Mouse (Mus musculus): ENCODE measurements at regions not wholly inside any gene's neighbourhood (a gene's known extent, or its start where the extent isn't known, plus 50 kb on each side); places are given as distances from the start of the nearest gene placed in this dataset.
A peak's percentile ranks its signal among the peaks of the same experiment; 100 is the strongest.

DNA sequence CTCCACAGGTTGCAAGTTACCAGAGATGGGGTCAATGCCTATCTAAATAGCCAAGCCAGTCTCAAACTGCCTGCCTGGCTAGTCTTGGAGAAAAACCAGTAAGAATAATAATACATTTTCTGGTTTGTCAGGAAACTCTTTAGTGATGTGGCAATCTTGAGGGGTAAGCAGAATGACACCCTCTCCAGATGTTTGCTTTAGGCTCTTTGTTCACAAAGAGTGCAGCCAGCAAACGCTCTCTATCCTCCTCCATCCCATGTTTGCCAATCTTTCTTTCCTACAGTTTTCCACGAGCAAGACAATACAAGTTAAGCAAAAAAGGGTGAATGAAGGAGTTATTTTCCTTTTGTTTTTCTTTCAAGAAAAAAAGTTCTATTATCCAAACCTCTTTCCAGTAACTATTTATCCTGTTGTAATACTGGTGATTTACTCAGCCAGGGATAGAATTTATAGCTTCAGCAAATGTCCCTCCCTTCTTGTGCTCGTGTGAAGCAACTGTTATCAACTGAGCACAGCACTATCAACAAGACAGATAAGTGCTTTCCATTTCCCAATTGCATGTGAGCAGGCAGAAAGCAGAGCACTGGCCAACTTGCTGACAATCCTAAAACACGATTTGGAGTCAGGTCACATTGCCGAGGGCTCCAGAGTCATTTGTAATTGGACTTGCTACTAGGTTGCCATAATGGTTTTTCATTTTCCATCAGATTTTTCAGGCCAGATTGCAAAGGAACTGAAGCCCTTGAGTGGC lies 873.5 kb downstream of the Rapgef2 start:
- DNase-seq (ENCODE audit: low spot score in 2 of 2), result no peak

DNA sequence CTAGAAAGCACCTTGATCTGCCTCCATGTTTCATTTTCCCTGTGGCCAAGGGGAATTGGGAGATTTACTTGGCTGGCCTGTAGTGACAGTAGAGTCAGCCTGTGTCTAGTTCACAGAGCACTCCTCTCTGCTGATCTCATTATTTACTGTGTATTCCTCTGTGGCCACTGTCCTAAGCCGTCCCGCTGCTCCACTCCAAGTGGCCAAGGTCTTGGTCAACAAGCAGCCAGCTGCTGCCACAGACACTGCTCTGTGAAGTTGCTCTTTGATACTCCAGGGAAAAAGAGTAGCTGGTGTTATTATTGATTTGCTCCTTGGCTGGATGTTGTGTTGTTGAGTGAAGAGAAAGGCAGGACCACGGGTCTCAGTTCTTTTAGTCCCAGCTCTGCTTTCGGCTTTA lies 874.9 kb downstream of the Rapgef2 start:
- no peak for DNase-seq (ENCODE audit: low spot score in 2 of 2)

DNA sequence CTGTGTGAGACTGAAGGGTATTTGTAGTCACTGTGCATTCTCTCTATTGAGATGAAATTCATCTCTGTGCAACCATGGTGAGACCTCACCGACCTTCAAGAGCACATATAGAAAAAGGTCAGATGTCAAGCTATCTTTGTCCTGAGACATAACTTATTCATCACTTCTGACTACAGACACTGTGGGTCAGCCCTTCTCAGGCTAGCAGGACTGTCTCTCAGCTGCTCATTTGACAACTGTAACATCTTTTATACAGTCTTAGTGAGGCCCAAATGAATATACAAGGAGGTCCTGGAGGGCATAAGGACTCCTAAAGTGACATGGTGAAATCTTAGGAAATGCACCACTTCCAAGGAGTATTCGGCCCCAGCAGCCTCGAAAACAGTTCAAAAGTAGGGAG lies 877.1 kb downstream of the Rapgef2 start:
- DNase-seq (ENCODE audit: low spot score in 2 of 2), result no peak

DNA sequence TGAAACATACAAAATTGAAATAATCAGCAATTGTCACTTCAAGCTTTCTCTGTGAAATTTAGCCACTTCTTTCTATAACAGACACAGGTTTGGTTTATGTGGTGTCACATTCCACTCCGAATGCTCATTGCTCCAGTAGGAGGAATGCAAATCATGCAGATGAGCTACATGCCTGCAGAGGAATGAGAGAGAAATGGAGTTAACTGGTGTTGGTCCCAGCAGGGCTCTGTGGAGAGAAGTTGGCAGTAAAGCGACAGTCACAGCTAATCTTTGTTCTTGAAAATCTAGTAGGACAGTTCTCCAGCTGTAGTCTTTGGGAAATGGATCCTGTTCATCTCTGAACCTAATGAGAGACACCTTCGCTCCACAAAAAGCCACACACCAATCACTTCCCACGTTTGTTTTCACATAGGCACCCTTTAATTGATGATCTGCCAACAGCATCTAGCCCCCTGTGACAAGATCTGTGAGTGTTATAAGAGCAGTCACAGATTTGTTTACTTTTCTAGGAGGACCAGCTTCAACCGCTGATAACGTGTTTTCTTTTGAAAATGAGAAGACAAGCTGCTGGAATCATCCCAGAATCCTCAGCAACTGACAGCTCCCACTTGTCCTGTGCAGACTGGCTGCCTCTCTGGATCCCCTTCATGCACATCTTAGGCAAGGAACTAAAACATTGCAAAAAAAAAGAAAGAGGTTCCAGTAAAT lies 880.4 kb downstream of the Rapgef2 start:
- no peak for DNase-seq (ENCODE audit: low spot score in 2 of 2)

DNA sequence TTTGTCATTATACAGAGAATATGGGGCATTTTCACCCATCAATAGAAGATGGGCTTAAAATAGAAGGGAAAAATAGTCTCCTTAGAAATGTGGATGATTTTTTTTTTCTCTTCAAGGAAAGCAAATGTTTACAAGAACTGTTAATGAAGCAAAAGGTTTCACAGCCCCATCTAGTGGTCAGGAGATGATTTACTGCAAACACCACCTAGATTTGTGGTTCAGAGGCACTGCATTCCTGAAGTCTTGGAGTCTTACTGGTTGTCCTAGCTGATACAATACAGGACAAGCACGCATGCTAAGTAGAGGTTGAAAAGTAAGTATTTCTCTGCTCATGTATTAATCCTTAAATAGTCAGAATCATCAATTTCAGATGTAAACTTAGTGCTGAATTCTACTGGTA lies 927.9 kb downstream of the Rapgef2 start:
- peak in 1 of 2 experiments; percentile 7 for DNase-seq (ENCODE audit: low spot score in 2 of 2)

DNA sequence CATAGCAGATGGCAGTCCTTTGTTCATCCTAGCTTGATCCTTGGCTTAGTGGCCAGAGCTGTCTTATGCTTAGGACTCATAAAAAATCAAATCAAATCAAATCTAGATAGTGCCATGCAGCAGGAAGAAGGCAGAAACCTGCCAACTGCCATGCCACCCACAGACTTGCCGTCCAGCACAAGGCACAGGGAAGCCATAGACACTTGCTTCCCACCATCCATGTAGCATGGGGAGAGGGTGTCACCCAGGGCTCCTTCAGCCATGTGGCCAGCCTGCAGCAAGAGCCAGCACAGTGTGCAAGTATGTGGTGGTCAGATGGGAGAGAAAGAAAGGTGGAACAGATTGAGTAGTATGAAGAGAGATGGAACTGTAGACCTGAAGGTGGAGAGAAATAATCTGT lies 946.4 kb downstream of the Rapgef2 start:
- DNase-seq (ENCODE audit: low spot score in 2 of 2), result no peak

DNA sequence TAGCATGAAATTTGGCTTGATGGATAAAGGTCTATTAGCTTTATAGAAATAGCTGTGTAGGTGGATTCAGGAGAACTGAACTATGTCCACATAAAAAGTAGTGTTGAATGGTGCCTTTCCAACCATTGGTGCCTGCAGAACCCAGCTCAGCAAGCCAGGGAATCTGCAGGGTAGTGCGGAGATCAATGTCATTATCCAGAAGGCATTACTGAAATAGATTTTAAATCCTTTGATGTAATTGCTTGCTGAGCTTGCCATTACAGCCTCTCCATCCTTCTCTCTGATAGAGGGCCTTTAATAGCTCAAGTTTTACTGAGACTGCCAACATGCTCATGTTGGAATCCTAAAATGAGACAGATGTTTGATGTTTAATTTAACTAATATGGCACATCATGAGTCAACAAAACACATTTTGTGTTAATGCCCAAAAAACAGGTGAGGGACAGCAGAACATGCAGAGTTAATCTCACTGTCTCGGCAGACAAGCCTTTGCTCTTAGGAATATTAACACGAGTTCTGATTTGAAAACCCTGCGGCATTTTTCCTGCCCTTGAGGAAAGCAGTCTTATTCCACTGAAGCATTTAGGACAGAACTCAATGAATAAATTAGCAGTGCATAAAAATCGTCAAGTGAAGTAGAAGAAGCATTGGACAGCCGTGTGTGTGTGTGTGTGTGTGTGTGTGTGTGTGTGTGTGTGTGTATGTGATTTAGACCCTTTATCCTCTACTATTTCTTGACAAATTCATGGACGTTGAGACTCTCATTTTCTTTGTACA lies 974.5 kb downstream of the Rapgef2 start:
- no peak for DNase-seq (ENCODE audit: low spot score in 2 of 2)

DNA sequence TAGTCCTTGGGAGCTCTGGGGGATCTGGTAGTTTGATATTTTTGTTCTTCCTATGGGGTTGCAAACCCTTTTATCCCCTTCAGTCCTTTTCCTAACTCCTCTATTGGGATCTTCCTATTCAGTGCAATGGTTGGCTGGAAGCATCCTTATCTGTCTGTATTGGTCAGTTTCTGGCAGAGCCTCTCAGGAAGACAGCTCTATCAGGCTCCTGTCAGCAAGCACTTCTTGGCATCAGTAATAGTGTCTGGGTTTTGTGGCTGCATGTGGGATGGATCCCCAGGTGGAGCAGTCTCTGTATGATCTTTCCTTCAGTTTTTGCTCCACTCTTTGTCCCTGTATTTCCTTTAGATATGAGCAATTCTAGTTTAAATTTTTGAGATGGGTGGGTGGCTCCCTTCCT lies 985.8 kb downstream of the Rapgef2 start:
- no peak for DNase-seq (ENCODE audit: low spot score in 2 of 2)

DNA sequence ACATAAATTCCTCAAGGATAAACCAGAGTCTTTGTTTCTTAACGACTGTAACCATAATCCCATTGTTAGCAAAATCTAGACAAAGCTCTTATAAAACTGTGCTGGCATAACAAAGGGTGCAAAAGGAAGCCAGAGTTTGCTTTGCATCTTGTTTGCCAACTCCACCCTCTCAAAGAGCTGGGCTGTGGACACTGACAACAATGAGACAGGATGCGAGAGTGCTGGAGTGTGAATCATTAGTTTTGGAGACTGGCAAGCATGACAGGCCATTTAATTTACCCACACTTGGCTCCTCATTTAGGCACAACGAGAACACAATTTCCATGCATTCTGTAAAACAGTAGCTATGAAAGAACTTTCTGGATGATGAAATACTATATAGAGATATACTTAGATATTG lies 994.4 kb downstream of the Rapgef2 start:
- no peak for DNase-seq (ENCODE audit: low spot score in 2 of 2)

DNA sequence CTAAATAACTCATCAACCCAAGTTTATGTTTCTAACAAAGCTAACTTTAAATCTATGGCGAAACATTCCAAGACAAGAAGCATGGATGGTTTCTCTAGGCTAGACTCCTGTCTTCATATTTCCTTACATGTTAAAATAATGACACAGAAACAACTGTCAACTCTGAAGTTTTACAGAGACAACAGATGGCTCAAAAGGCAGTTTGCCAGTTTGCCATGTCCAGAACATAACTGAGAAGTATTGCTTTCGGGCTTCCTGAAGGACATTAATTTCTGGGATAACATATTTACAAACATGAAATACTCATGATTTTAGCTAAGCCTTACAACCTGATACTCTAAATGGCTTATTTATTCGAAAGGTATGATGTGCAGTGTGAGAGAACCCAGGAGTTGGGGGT lies 1002.2 kb downstream of the Rapgef2 start:
- DNase-seq (ENCODE audit: low spot score in 2 of 2), result no peak

DNA sequence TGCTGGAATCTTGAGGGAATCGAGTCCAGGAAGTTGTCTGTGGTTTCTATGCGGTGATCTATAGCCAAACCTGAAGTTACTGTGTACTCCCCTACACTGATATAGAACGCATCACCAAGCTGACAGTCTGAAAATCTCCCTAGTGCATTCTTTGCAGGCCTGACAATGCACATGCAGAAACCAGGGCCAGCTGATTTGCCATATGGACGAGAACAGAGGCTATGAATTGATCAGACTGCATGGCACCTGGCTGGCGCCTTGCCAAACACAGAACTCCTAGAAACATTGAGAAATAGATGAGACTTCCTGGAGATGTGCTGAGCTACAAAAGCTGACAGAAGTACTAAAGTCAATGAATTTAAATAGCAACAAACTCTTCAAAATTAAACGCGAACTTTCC lies 1049.4 kb downstream of the Rapgef2 start:
- DNase-seq (ENCODE audit: low spot score in 2 of 2), result no peak

DNA sequence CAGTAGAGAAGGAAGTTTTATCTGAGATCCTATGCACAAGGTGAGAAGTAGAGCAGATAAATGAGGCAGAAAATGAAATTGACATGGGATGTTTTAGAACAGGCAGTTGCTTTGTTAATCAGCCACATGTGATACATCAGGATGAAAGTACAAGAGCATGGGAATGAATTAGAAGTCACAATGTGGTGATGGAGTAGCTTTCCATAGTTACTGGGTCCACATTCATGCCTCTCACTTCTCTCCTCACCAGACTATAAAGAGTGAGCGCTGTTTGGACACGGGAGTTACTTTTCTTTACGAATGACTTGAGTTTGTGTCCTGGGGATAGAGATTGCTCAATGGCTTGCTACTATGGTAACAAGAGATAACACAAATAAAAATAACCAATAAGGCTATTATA lies 1076.6 kb downstream of the Rapgef2 start:
- DNase-seq (ENCODE audit: low spot score in 2 of 2), result no peak

DNA sequence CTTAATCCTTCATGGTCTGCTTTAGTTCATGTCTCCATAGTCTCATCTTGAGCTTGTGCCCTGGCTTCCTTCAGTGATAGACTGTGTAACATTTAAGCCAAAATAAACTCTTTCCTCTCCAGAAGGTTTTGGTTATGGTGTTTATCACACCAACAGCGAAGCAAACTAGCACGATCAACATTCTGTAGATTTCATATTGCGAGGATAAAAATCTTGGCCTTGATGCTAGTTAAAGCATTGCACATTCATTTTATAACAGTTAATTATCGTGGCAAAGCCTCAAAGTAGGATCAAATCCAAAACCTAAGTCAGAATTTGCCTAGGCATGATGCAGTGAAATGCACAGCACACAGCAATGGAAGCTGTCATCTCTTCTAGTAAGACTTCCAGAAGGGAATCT lies 1123.7 kb downstream of the Rapgef2 start:
- DNase-seq (ENCODE audit: low spot score in 2 of 2), result no peak

DNA sequence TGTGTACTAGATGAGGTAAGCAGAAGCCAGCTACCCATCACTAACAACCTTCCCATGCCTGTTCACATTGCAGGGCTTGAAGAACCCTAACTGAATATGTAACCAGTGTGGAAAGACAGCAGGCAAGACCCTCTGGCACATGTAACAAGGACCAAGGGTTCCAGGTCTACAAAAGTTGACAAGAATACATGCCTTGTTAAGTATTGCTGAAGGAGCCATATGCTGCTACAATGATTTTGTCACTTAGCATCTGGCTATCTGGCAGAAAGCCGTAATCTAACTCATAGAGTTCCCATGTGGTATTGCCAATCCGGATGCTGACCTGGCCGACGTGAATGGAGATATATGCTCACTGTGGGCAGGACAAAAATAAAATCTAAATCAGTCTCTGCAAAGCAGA lies 1127.9 kb downstream of the Rapgef2 start:
- DNase-seq (ENCODE audit: low spot score in 2 of 2), result peak; percentile 18 to 58
